Mouse (Mus musculus): ENCODE measurements around the gene Gm49355. TPM values are rescaled to one million over a fixed set of nuclear protein-coding genes. Genes with fewer than 3 reads are reported as not detected.

The Gm49355 gene
- 0.29 TPM for polyA plus RNA-seq (2017; shearing (Covaris generic))

DNA sequence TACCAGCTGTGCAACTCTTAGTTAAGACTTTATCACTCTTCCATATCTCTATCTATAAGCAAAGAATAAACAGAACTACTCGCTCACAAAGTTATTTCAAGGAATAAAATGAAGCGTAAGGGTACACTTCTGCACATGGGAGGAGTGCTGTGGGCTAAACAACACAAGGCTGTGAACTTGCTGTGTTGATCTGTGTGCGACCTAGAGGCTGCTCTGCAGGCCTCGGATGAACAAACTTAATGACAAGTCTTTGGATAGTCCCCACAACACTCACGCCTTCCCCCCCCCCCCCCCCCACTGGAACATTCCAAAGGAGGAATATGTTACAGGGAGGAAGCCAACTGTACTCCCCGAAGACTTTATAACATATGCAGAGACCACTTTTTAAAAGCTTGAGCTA lies at the start of gene Gm49355:
Gm49355 (plus strand) TSS at position 336 of the 400 bp plus-strand sequence.

DNA sequence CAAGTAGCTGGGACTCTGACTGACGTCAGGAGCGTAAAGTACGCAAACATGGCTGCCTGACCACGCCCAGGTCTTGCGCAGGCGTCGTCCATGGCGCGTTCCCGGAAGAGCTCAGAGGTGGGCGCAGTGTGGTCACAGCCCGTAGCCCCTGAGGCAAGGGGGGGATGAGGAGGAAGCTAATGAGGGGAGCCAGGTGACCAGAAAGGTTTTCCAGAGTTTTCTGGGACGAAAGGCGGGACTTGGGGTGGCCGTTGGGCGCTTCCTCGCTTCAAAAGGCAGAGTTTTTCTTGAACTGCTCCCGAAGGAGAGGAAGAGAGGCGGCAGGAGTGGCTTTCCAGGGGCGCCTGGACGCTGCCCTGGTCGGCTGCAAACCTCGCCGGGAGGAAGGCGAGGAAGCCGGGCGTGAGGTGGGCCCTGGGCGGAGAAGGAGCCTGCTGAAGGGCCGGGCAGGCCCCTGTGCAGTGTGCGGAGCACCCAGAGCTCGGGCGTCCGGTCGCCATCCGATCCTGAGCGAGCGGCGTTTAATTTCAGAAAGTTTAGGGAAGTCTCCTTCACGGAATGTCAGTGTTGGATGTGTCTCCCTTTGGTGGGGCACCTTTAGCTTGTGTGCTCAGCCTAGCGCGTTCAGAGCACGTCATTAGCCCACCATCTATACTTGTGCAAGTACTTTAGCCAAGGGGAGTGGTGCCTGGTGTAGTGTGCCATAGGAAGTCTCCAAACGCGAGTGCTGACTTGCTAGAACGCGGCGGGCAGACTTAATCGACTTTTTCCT lies 551 bp downstream of the Gm49355 start, which contains the start of gene 3830406C13Rik:
3830406C13Rik (plus strand) TSS at position 33 of the 772 bp plus-strand sequence.

DNA sequence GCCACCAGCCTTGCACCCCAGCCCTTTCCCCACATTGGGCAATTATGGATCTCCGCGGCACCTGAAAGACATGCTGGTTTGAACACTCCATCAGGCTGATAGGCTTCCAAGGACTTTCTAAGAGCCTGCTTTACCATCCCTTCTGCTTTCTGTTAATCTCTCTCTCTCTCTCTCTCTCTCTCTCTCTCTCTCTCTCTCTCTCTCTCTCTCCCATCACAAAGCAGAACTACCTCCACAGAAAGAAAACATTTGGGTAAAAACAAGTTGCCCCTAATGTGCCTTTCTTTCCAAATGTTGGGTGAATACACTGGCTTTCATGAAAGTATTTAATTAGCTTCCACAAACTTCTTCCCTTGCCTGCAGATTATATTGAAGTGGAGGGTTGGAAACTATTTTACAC lies 64.3 kb downstream of the Gm49355 start, which contains the start of gene Fezf2:
Fezf2 (minus strand) TSS at position 101 of the 400 bp plus-strand sequence.

Other genes starting within 250 kb of the Gm49355 start
- gene 3830406C13Rik, start 197 bp downstream of the Gm49355 start, polyA plus RNA-seq (2017; shearing (Covaris generic)), result 92.4 TPM
- gene Fezf2, start 64.2 kb downstream of the Gm49355 start, polyA plus RNA-seq (2017; shearing (Covaris generic)), result not detected